Mouse (Mus musculus) neural tube, embryonic 12.5 days (tissue): Measurements from ENCODE around the gene Rpl9-ps1. TPM values are rescaled to one million over a fixed set of nuclear protein-coding genes. Genes with fewer than 3 reads are reported as not detected.

Source experiments
- ATAC-seq: fragments of 200-750 bp; cut with Nextera tagmentation; 2 replicates; pipeline ENCODE4 v1.8.0; 2017; ENCODE audit warnings: low read depth, mild to moderate bottlenecking, moderate TSS enrichment, moderate library complexity; ENCODE audit not compliant: low FRiP score
- H3K27ac ChIP-seq: fragments of 300-500 bp; sonication (generic); 2 replicates; pipeline ENCODE4 v1.5.1; 2016
- H3K27me3 ChIP-seq: fragments of 300-500 bp; sonication (generic); replicated peaks from 2 replicates; pipeline ENCODE4 v1.6.1; 2016; ENCODE audit warnings: mild to moderate bottlenecking
- H3K36me3 ChIP-seq: fragments of 300-500 bp; sonication (generic); 2 replicates; pipeline ENCODE4 v1.6.1; 2016; ENCODE audit warnings: mild to moderate bottlenecking
- H3K4me1 ChIP-seq: fragments of 300-500 bp; sonication (generic); 2 replicates; pipeline ENCODE4 v1.6.1; 2016
- H3K4me2 ChIP-seq: fragments of 300-500 bp; sonication (generic); replicated peaks from 2 replicates; pipeline ENCODE4 v1.6.1; 2016; ENCODE audit warnings: mild to moderate bottlenecking
- H3K4me3 ChIP-seq: fragments of 300-500 bp; sonication (generic); 2 replicates; pipeline ENCODE4 v1.5.1; 2016
- H3K9ac ChIP-seq: fragments of 300-500 bp; sonication (generic); 2 replicates; pipeline ENCODE4 v1.6.1; 2016; ENCODE audit warnings: mild to moderate bottlenecking
- H3K9me3 ChIP-seq: fragments of 300-500 bp; sonication (generic); 2 replicates; pipeline ENCODE4 v1.6.1; 2016; ENCODE audit warnings: mild to moderate bottlenecking
- WGBS: fragments of 180-500 bp; shearing (Covaris S2); methylation state at CpG from one replicate; pipeline ENCODE4 v1.1.7; 2016; 5-methylcytosine and 5-hydroxymethylcytosine counted together
- polyA plus RNA-seq: library from polyadenylated mRNA; unstranded; fragments of >200 nt; fragmentation: Nextera tagmentation; extraction: Ambion mirVana; gene quantifications from 2 replicates; pipeline ENCODE4 v1.2.1, GENCODE M21; 2016

The Rpl9-ps1 gene
- not detected in 2 replicates for polyA plus RNA-seq

- H3K4me3 ChIP-seq, result no peak within 1 kb of the TSS
- no peaks in the 10 kb centered on the region for H3K36me3 ChIP-seq
- H3K27me3 ChIP-seq, result no peaks in the 10 kb centered on the region
- H3K4me1 ChIP-seq, result no peaks in the 10 kb centered on the region
- WGBS, result 79% methylated on average over 1 of the region's 1 CpGs
- no peak for ATAC-seq
- H3K9ac ChIP-seq, result no peak within 1 kb of the TSS
- no peak within 1 kb of the TSS for H3K4me2 ChIP-seq
- H3K9me3 ChIP-seq, result no peaks in the 10 kb centered on the region
- no peak within 1 kb of the TSS for H3K27ac ChIP-seq
Measured at GRCm38 (mm10) chr11:83645521-83645920, at the start of gene Rpl9-ps1. Gene Rpl9-ps1, minus strand, starts transcription at chr11:83645621.

GRCm38 (mm10) chr11:83692008-83692407 is 46.6 kb upstream of the Rpl9-ps1 start:
- WGBS, result 53% methylated on average over 1 of the region's 1 CpGs
- no peak overlapping the region for H3K4me3 ChIP-seq
- H3K36me3 ChIP-seq, result no peaks in the 10 kb centered on the region
- no peaks in the 10 kb centered on the region for H3K27me3 ChIP-seq
- H3K4me1 ChIP-seq, result no peaks in the 10 kb centered on the region
- no peaks in the 10 kb centered on the region for H3K9me3 ChIP-seq
- no peak overlapping the region for H3K9ac ChIP-seq
- H3K27ac ChIP-seq, result no peak overlapping the region
- H3K4me2 ChIP-seq, result no peak overlapping the region
- no peak for ATAC-seq

- H3K4me1 ChIP-seq, result no peaks in the 10 kb centered on the region
- no peak overlapping the region for H3K27ac ChIP-seq
- H3K9me3 ChIP-seq, result no peaks in the 10 kb centered on the region
- no peak overlapping the region for H3K4me3 ChIP-seq
- no peaks in the 10 kb centered on the region for H3K27me3 ChIP-seq
- no peak overlapping the region for H3K9ac ChIP-seq
- no peaks in the 10 kb centered on the region for H3K36me3 ChIP-seq
- WGBS, result 79% methylated on average over 1 of the region's 1 CpGs
- no peak for ATAC-seq
- no peak overlapping the region for H3K4me2 ChIP-seq
Measured at GRCm38 (mm10) chr11:83689918-83690317, 44.5 kb upstream of the Rpl9-ps1 start.

- no peak overlapping the region for H3K4me2 ChIP-seq
- ATAC-seq, result no peak
- no peak overlapping the region for H3K9ac ChIP-seq
- H3K9me3 ChIP-seq, result no peaks in the 10 kb centered on the region
- H3K27me3 ChIP-seq, result no peaks in the 10 kb centered on the region
- H3K27ac ChIP-seq, result no peak overlapping the region
- H3K36me3 ChIP-seq, result no peaks in the 10 kb centered on the region
- H3K4me1 ChIP-seq, result no peaks in the 10 kb centered on the region
- WGBS, result 97% methylated on average over 1 of the region's 1 CpGs
- H3K4me3 ChIP-seq, result no peak overlapping the region
Measured at GRCm38 (mm10) chr11:83675665-83676064, 30.2 kb upstream of the Rpl9-ps1 start.

GRCm38 (mm10) chr11:83671743-83672142 is 26.3 kb upstream of the Rpl9-ps1 start:
- no peak overlapping the region for H3K9ac ChIP-seq
- no peaks in the 10 kb centered on the region for H3K36me3 ChIP-seq
- H3K4me3 ChIP-seq, result no peak overlapping the region
- no peaks in the 10 kb centered on the region for H3K9me3 ChIP-seq
- no peak for ATAC-seq
- H3K27me3 ChIP-seq, result no peaks in the 10 kb centered on the region
- H3K4me1 ChIP-seq, result no peaks in the 10 kb centered on the region
- no peak overlapping the region for H3K4me2 ChIP-seq
- H3K27ac ChIP-seq, result no peak overlapping the region

GRCm38 (mm10) chr11:83663532-83663931 is 18.1 kb upstream of the Rpl9-ps1 start:
- no peak overlapping the region for H3K27ac ChIP-seq
- no peak for ATAC-seq
- no peak overlapping the region for H3K4me3 ChIP-seq
- 90% methylated on average over 5 of the region's 5 CpGs for WGBS
- no peaks in the 10 kb centered on the region for H3K36me3 ChIP-seq
- H3K4me1 ChIP-seq, result no peaks in the 10 kb centered on the region
- no peak overlapping the region for H3K4me2 ChIP-seq
- no peaks in the 10 kb centered on the region for H3K27me3 ChIP-seq
- no peaks in the 10 kb centered on the region for H3K9me3 ChIP-seq
- H3K9ac ChIP-seq, result no peak overlapping the region

GRCm38 (mm10) chr11:83662204-83662603 is 16.8 kb upstream of the Rpl9-ps1 start, which contains the start of gene Ccl4:
Gene Ccl4, plus strand, starts transcription at chr11:83662584.
- WGBS, result 86% methylated on average over 6 of the region's 6 CpGs

GRCm38 (mm10) chr11:83658797-83659196 is 13.4 kb upstream of the Rpl9-ps1 start:
- Histone ChIP-seq H3K4me2 (no peak overlapping the region), H3K9me3 (no peaks in the 10 kb centered on the region), H3K4me3 (no peak overlapping the region), H3K36me3 (no peaks in the 10 kb centered on the region), H3K4me1 (no peaks in the 10 kb centered on the region), H3K27me3 (no peaks in the 10 kb centered on the region), H3K9ac (no peak overlapping the region), H3K27ac (no peak overlapping the region)
- no peak for ATAC-seq
- WGBS, result 77% methylated on average over 6 of the region's 6 CpGs

More at GRCm38 (mm10) chr11:83662204-83662603, 16.8 kb upstream of the Rpl9-ps1 start, which contains the start of gene Ccl4:
- Histone ChIP-seq H3K9ac (no peak within 1 kb of the TSS), H3K36me3 (no peaks in the 10 kb centered on the region), H3K4me2 (no peak within 1 kb of the TSS), H3K27ac (no peak within 1 kb of the TSS), H3K4me3 (no peak within 1 kb of the TSS), H3K27me3 (no peaks in the 10 kb centered on the region), H3K9me3 (no peaks in the 10 kb centered on the region), H3K4me1 (no peaks in the 10 kb centered on the region)
- ATAC-seq, result no peak

GRCm38 (mm10) chr11:83657508-83657907 is 12.1 kb upstream of the Rpl9-ps1 start:
- Histone ChIP-seq H3K4me2 (no peak overlapping the region), H3K4me1 (no peaks in the 10 kb centered on the region), H3K27me3 (no peaks in the 10 kb centered on the region), H3K27ac (no peak overlapping the region), H3K4me3 (no peak overlapping the region), H3K9me3 (no peaks in the 10 kb centered on the region), H3K9ac (no peak overlapping the region), H3K36me3 (no peaks in the 10 kb centered on the region)
- ATAC-seq, result no peak
- 83% methylated on average over 3 of the region's 3 CpGs for WGBS

GRCm38 (mm10) chr11:83654606-83655005 is 9.2 kb upstream of the Rpl9-ps1 start:
- Histone ChIP-seq H3K9me3 (no peaks in the 10 kb centered on the region), H3K27ac (no peak overlapping the region), H3K36me3 (no peaks in the 10 kb centered on the region), H3K4me3 (no peak overlapping the region), H3K27me3 (no peaks in the 10 kb centered on the region), H3K9ac (no peak overlapping the region), H3K4me2 (no peak overlapping the region), H3K4me1 (no peaks in the 10 kb centered on the region)
- ATAC-seq, result no peak
- 88% methylated on average over 8 of the region's 8 CpGs for WGBS

- Histone ChIP-seq H3K36me3 (no peaks in the 10 kb centered on the region), H3K27me3 (no peaks in the 10 kb centered on the region), H3K4me3 (no peak within 1 kb of the TSS), H3K27ac (no peak within 1 kb of the TSS), H3K4me1 (no peaks in the 10 kb centered on the region), H3K9me3 (no peaks in the 10 kb centered on the region), H3K9ac (no peak within 1 kb of the TSS), H3K4me2 (no peak within 1 kb of the TSS)
- WGBS, result 85% methylated on average over 8 of the region's 8 CpGs
- ATAC-seq, result no peak
Measured at GRCm38 (mm10) chr11:83649305-83649841, 4.0 kb upstream of the Rpl9-ps1 start, which contains the start of gene Ccl3. Gene Ccl3, minus strand, starts transcription at chr11:83649355.

- H3K9me3 ChIP-seq, result no peaks in the 10 kb centered on the region
- no peak overlapping the region for H3K4me3 ChIP-seq
- no peak overlapping the region for H3K4me2 ChIP-seq
- H3K9ac ChIP-seq, result no peak overlapping the region
- WGBS, result 94% methylated on average over 6 of the region's 6 CpGs
- no peaks in the 10 kb centered on the region for H3K36me3 ChIP-seq
- no peak overlapping the region for H3K27ac ChIP-seq
- H3K27me3 ChIP-seq, result no peaks in the 10 kb centered on the region
- ATAC-seq, result no peak
- no peaks in the 10 kb centered on the region for H3K4me1 ChIP-seq
Measured at GRCm38 (mm10) chr11:83646356-83647149, 1.1 kb upstream of the Rpl9-ps1 start.

GRCm38 (mm10) chr11:83641216-83641615 is 4.2 kb downstream of the Rpl9-ps1 start:
- Histone ChIP-seq H3K4me1 (no peaks in the 10 kb centered on the region), H3K27me3 (no peaks in the 10 kb centered on the region), H3K4me3 (no peak overlapping the region), H3K9ac (no peak overlapping the region), H3K36me3 (no peaks in the 10 kb centered on the region), H3K9me3 (no peaks in the 10 kb centered on the region), H3K4me2 (no peak overlapping the region), H3K27ac (no peak overlapping the region)
- no peak for ATAC-seq
- WGBS, result 90% methylated on average over 2 of the region's 2 CpGs
